17 mouse cellular contexts compared by ENCODE assay signal in the genomic region with DNA sequence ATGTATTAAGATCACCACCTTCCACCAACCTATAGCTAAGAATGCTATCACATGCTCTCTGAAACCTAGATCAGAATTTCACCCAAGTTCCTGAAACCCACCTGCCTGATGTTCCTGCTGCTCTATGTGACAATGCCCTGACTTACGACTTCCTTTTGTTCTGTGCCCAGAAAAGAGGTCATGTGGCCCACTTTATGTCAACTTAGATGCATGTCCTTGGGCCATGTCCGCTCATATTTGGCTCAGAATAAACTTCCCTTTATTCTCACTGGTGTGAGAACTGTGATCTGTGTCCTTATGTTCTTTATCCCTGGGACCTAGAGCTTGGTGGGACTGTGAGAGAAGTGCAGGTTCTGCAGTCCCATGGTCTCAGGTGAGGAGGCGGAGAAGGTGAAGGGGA.
"Had no signal": no experiment of that assay in that cellular context is flagged by ENCODE, and none has a peak within 500 bp of the region (broad histone marks: within the 10 kb centered on the region; RNA-seq: fewer than 3 reads in every experiment).

No protein-coding gene starts in this region.

- ATAC-seq: hindbrain, postnatal 0 days; intestine, embryonic 16.5 days; liver, embryonic 12.5 days had no signal

- DNase-seq: gastrocnemius, adult 2 months; gastrocnemius, postnatal 10 days; gastrocnemius, postnatal 25 days; heart, adult 2 months; heart, postnatal 10 days; heart, postnatal 4 days; kidney, adult 11 months; kidney, adult 2 months; kidney, adult 9 months; kidney, postnatal 14 days; kidney, postnatal 36 days; layer of hippocampus, adult 9-11 months; layer of hippocampus, postnatal 36 days; left cerebral cortex, postnatal 4 days had no signal
